Mouse (Mus musculus): ENCODE results near the gene Esam. TPM values are rescaled to one million over a fixed set of nuclear protein-coding genes. Genes with fewer than 3 reads are reported as not detected.

The Esam gene
- total RNA-seq, 4 experiments from 2014 or later, result 11.7 to 19.3 (median 15.3) TPM

DNA sequence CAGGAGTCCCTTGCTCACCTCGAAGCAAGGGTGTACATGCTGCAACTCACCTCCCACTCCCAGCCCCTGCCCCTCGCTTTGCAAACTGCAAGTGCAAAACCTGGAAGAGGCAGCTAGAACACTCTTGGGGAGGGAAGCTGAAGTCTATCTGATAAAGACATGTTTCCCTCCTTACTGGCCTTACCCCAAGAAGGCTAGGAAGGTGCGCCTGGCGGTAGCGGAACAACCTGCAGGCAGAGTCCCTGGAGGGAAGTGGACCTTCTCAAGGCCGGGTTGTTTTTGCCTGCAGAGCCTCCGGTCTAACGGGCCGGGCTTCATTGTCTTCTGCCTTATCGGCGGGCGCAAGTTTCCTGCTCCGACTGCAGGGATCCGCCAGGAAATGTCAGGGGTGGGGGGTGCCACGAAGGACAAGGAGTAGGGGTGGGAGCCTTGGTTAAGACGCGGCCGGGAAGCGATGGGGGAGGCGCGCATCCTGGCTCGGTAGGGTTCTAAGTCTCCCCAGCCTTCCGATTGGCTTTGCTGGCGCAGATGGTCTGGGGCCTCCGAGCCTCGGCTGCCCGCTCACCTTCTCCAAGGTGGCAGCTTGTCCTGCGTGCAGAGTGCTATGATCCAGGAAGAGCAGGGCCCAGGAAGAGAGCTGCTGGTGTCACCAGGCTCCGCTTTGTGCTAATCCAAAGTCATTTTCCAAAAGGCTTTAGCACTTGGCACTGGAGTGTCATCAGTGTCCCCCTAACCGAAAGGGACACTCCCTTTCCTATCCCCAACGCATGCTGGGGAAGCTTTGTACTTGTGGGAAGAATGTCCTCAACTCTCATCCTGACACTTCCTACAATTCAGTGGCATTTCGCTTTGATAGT is 2.4 kb downstream of the Esam start:
- peak in 1 of 2 experiments; percentile 40 for DNase-seq (ENCODE audit: low spot score in 2 of 2)

DNA sequence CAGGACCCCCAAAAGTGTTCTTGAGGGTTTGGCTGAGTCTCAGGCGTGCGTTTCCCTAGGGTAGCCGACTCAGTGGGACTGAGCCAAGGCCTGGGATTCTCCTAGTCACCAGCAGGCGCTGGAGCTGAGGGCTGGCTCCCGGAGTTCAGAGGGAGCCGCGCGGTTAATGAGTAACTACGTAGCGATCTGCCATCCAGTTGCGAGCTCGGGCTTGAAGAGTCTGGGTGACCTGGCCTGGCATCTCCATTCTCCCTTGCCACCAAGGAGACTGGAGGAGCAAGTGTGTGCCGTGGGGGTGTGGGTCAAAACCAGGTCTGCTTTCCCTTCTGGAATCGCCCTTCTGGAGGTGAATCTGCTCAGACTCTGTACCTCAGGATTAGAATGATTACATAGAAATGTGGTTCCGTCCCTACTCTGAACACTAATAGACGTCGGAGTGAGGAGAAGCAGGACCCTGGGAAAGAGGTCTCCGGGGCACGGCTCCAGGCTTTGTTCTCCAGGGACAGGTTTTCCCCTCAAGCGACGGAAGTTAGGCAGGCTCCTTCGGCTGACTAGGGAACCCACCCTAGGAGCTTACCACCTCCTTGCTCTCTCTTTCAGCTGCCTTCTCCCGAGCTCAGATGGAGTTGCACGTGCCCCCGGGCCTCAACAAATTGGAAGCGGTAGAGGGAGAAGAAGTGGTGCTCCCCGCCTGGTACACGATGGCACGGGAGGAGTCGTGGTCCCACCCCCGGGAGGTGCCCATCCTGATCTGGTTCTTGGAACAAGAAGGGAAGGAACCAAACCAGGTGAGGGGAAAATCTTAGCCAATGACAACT is 3.2 kb downstream of the Esam start:
- DNase-seq (ENCODE audit: low spot score in 2 of 2), result no peak

DNA sequence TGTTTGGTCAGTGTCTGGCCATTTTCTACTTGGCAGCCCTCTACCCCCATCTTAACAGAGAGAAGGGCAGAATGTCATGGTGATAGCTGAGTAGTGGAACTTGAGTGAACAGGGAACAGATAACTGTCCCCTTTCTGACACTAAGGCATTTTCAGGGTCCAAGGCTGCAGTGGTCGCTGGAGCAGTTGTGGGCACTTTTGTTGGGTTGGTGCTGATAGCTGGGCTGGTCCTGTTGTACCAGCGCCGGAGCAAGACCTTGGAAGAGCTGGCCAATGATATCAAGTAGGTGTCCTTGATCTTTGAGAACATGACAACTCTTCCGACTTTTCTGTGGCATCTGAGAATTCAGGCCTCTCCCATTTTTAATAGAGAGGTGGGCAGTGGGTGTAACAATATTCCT is 9.0 kb downstream of the Esam start:
- DNase-seq (ENCODE audit: low spot score in 2 of 2), result no peak

DNA sequence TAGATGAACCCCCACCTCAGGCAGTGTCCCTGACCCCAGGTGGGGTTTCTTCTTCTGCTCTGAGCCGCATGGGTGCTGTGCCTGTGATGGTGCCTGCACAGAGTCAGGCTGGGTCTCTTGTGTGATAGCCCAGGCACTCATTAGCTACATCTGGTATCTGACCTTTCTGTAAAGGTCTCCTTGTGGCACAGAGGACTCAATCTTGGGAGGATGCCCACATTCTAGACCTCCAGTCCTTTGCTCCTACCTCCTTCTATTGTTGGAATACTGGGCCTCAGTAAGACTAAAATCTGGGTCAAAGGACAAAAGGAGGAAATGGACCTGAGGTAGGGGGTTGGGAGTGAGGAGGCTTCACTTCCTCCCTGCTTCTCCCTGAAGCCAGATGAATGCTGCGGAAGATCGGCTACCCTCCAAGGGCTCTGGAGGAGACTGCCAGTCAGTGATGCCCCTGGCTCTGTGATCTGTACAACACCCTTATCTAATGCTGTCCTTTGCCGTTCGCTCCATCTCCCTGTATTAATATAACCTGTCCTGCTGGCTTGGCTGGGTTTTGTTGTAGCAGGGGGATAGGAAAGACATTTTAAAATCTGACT is 9.9 kb downstream of the Esam start:
- DNase-seq (ENCODE audit: low spot score in 2 of 2), result no peak

DNA sequence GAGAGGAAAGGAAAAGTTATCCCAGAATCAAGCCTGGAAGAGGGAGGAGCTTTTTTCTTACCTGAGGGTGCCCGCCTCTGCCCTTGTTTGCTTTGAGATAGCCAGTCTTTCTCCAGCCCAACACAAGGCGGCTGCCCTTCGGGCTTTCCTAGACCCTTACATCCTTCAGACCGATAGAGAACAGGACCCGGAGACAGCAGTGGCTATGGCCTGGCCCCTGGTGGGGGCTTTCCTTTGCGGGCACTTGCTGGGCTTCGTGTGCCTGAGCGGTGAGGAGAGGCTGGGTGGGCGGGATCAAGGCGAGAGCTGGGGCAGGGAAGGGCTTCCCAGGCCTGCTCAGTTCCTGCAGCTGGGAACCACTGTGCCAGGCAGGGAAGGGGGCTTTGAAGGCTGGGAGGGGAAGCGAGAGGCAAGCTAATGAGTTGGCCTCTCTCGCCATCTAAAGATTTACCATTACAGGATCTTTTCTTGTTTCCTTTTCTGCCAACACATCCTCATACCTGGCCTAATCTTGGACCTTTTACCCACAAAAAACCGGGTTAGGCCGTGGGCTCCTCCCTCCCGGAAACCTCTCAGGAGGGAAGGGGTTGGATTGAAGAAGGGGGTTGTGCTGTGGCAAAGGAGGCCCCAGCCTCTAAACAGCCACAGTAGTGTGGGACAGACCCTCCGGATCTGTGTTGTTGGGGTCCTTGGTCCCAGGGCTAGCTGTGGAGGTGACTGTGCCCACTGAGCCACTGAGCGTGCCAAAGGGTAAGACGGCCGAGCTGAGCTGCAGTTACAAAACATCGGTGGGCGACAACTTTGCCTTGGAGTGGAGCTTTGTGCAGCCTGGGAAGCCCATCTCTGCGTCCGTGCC is 11.5 kb downstream of the Esam start, which contains the start of gene Vsig2:
TSS of gene Vsig2 (plus strand) at position 86 of the 856 bp plus-strand sequence.
- no peak for DNase-seq (ENCODE audit: low spot score in 2 of 2)

DNA sequence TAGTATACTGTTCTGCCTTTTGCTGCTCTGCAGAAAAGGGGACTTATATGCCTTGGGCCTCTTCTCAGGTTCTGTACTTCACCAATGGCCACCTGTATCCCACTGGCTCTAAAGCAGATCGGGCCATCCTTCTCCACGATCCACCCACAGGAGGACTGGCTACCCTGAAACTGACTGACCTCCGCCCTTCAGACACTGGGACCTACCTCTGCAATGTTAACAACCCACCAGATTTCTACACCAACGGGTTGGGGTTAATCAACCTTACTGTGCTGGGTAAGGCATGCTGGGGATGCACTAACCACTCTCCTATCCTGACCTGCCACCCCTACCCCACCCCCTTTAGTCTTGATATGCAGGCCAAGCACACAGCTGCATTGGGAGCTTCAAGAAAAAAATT is 12.3 kb downstream of the Esam start:
- no peak for DNase-seq (ENCODE audit: low spot score in 2 of 2)

DNA sequence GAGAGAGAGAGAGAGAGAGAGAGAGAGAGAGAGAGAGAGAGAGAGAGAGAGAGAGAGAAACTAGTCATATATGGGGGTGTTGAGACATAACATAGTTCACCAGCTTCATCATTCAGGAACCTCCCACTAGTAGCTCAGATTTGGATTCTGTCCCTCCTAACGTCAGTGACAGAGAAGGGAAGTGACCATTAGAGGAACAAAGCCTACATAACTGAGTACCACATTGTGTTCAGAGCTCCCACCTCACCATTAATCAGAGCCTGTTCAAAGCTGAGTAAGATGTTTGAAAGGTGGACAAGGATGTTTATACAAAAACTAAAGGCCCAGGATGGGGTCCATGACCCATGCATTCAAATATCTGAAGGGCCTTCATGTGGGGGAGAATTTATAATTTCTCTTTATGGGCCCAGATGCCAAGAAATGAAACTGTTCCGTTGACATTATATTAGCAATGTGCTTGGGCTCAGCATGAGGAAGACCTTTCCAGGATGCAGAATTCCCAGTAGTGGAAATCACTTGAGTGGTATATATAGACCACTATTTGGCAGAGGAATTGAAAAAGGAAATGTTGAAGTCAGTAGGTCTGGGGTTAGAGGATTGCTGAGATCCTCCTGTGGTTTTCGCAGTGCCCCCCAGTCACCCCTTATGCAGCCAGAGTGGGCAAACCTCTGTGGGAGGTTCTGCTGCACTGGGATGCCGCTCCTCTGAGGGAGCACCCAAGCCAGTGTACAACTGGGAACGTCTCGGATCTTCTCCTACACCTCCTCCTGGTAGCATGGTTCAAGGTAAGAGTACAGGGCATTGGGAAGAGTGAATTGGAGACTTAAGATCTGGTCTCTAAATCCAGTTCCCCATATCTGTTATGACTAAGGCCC is 13.1 kb downstream of the Esam start:
- DNase-seq (ENCODE audit: low spot score in 2 of 2), result no peak

DNA sequence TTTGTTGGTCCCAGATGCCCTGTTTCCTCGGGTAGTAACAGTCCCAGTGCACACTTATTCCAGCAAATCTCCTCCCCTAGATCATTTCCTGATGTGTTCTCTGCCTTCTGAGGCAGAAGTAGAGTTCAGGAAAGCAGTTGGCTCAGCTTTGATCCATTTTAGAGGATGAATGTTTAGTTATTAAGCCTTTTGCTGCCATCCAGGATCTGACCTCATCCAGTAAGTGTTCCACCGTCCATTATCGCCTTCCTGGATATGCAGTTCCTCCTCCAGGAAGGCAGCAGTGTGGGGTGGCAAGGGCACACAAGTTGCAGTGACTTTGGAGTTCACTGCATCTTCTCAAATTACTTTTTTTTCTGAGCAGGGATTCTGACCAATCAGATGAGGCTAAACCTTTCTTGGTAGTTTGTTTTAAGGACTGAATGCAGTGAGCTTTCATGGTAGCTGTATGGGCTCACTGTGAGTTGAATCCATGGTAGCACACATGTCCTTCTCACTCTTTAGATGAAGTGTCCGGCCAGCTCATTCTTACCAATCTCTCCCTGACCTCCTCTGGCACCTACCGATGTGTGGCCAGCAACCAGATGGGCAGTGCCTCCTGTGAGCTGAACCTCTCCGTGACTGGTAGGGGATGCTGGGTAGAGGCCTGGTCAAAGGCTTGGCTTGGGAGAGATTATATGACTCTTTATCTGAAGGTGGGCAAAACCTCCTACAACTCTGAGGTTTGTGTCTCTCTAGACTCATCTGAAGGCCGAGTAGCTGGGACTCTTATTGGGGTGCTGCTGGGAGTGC is 14.2 kb downstream of the Esam start:
- DNase-seq (ENCODE audit: low spot score in 2 of 2), result no peak

DNA sequence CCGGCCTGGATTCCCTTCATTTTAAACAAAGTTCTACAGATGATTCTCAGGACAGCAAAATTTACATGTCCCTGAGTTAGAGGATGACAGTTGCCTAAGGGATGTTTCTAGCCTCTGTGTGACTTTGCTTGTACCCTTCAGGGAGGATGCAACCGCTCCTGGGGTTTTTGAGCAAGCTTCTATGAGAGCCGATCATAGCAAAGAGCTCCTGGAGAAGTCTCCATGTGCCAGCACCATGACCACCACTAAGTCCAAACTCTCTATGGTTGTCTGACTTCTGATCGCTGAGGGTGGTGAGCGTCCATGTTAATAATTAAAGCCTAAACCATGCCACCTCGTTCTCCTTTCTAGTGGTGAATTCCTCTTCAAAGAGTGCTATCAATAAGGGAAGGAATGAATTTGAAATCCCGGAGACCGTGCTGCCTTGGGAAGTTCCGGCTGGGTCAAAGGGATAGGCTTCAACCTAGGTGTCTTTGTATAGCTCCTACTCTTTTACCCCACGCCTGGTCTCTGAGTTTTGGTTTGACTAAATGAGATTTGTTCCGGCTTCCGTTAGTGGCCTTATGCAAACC is 16.1 kb downstream of the Esam start:
- DNase-seq (ENCODE audit: low spot score in 2 of 2), result no peak

DNA sequence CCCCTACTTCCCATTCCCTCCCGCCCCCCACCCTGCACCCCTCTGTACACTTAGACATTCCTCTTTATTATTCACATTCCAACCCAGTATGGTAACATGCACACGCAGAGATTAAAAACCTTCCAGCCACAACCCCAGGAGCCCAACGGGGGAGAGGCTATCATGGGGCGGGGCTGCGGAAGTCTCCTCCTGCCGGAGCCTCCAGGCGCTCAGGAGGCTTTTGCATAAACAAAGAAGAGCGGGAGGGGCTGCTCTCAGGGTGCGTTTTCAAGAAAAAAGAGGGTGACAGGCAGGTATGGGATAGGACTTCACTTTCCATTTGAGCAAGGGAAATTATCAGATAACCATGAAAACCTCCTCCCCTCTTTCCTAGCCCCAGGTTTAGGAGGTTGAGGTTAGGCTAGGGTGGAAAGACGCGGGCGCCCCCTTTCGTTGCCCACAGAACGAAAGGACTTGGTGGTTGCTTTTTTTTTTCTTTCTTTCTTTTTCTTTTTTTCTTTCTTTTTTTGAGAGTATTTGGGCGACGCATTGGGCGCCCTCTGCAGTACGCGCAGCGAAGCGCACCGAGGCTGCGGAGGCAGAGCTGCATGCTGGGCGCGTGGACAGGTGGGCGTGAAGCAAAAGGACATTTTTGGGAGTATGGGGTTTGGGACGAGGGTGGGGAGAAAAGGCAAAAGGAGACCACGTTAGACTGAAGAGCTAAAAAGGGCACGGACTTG is 16.7 kb downstream of the Esam start:
- peak in 1 of 2 experiments; percentile 44 for DNase-seq (ENCODE audit: low spot score in 2 of 2)

DNA sequence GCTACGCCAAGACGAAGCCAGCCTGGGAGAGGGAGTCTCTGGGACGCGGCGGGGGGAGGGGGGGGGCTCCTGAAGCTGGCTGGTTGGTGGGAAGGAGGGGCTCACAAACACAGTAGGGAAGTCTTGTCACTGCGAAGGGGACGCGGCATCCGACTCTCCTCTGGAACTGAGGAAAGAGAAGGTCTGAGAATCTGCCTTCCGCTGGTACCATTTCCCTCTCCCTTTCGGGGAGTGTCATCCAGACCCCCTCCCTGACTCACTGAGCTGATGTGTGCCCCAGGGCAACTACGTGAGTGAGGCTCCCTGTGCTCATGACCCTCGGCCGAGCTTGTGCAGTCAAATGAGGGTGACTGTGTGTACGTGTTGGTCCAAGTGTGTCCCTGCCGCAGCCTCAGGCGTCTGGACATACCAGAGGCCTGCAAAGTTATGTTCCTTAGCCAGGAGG is 17.3 kb downstream of the Esam start:
- no peak for DNase-seq (ENCODE audit: low spot score in 2 of 2)

DNA sequence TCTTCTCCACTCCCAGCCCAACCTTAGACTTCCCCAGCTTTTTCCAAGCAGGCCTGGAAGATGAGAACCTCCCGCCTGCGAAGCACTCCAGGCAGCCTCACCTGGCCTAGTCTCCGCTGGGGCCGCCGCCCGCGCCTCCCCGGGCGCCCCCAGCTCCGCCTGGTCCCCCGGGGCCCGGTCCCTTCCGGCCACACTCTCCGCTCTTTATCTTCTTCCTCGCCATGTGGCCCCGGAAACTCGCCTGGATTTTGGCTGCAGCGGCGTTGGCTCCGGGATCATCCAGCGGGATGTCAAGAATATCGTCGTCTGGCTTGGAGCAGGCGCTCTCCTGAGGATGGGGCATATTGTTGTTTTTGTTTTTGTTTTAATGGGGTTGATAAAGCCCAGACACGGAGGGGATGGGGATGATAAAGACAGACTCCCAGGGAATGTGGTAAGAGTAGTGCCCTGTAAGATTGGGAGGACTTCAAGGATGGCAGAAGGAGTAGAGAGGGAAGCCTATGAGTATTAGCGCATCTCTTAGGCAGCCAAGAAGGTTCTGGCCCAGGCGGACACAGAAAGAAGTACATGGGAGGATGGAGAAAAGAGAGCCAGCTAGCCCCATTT is 18.1 kb downstream of the Esam start:
- no peak for DNase-seq (ENCODE audit: low spot score in 2 of 2)

DNA sequence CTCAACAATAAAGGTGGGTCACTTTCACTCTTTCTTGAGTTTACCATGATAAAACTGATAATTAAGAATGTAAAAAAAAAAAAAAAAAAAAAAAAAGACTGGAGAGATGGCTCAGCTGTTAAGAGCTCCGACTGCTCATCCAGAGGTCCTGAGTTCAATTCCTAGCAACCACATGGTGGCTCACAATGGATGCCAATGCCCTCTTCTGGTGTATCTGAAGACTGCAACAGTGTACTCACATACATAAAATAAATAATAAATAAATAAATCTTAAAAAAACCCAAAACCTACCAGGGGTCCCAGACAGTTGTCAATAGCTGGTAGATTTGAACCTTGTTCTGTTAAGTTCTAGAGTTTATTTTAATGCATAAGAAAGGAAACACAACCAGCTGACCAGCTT is 19.0 kb downstream of the Esam start:
- no peak for DNase-seq (ENCODE audit: low spot score in 2 of 2)

DNA sequence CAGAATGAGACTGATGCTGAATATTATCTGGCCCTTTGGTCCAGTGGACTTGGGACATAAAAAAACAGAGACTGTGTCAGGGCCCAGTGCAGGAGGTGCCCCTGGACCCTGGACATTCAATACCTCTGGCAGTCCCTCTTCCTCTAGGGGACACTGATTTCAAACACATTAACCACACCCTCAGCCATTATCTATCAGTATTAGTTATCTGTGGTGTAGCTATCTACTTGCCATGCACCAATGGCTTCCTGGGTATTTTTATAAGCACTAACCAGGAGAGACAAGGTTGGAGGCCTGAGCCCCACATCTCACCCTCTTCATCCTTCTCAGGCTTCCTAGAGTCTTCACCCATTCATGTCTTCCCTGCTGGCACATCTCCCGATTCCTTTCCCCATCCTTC is 22.6 kb downstream of the Esam start:
- DNase-seq (ENCODE audit: low spot score in 2 of 2), result no peak

DNA sequence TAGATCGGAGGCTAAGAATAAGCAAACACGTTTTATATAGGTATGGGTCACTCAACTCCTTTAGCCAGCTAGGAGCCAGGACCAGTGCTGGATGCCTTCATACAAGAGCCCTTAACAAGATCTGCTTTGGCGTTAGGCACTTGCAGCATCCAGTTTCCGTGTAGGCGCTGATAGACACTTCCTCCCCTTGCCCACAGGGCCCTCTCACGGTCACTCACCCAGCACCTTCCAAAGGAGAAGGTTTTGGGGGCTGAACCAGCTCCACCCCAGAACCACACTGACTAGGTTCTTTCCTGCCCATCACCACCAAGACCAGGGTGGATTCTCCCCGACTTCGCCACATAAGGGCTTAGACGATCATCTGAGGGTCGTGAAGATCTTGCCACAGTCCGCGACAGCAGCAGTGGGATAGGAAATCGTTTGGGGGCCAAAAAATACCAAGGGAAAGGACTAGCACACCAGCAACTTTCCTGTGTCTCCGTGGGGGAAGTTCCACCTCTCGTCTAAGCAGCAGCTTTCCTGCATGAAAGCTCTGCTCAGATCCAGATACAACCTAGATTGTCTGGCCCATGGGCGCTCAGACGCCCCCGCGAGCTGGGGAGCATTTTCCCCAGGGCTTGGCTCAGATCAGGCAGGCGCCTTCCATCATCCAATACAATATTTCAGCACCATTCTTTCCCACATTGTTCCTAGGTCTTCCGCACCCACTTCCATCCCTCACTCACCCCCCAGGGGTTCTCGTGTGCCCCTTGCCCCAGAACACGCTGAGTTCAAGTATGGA is 24.1 kb downstream of the Esam start:
- DNase-seq (ENCODE audit: low spot score in 2 of 2), result no peak

DNA sequence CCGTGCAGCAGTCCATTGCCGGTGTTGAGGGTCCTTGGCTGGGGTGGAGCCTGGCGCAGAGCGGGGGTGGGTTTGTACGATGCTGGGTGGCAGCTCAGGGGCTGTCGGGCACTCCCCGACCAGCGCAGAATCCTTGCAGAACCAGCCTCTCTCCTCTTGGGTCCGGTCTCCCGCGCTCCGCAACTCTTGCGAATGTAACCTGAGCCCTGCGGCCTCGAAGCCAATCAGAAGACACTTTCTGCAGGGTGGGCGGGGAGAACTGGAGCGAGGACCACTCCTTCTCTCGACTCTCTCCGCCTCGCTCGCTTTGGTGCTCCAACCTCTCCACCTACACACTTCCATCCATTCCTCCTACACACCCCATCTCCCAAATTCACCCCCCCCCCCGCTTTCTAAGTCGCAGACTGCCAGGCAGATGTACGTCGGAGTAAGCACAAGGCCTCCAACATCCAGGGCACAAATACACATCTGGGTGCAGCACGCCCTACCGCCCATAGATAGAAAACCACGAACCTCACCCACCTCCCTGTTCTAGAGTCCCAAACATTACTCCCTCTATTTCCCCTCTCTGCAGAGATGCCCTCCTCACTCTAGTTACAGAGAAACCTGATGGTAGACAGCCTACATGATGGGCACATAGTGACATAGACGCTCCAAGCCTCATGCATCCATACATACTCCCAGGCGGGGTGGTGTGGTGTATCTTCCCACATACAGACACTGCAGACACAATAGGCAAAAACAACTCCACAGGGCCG is 24.8 kb downstream of the Esam start, which contains the start of gene Nrgn:
TSS of gene Nrgn (minus strand) at position 369 of the 758 bp plus-strand sequence.
- DNase-seq (ENCODE audit: low spot score in 2 of 2), result peak in 1 of 2 experiments; percentile 44

All from gastrocnemius, adult 8-10 months (tissue).